Mouse (Mus musculus): ENCODE measurements around the gene Hcrt. TPM values are rescaled to one million over a fixed set of nuclear protein-coding genes. Genes with fewer than 3 reads are reported as not detected.
A peak's percentile ranks its signal among the peaks of the same experiment; 100 is the strongest.

Hcrt gene
- polyA plus RNA-seq (2012; rRNA removed) = 0.22 TPM in 1 of 2 replicates, not detected in the other

- H3K4me1 ChIP-seq (ENCODE audit: control insufficient read depth, insufficient read depth, low read length) = no peaks in the 10 kb centered on the region
- no peak within 1 kb of the TSS for H3K27ac ChIP-seq (ENCODE audit: insufficient read depth, low read length)
- DNase-seq = no peak
- no peak for TF ChIP-seq CTCF (IDR thresholded peaks at IDR 0.05; ENCODE audit: borderline replicate concordance, insufficient read depth, low read depth, low read length)
- TF ChIP-seq POLR2A (IDR thresholded peaks at IDR 0.05; ENCODE audit: borderline replicate concordance, insufficient read depth, low read length) = no peak
- H3K27me3 ChIP-seq (ENCODE audit: control insufficient read depth, insufficient read depth, low read length) = no peaks in the 10 kb centered on the region
- peak within 1 kb of the TSS; percentile 56 for H3K4me3 ChIP-seq (replicated peaks; ENCODE audit: insufficient read depth, low read depth, low read length)
- 93% methylated on average over 7 of the region's 7 CpGs for WGBS
Observed at GRCm38 (mm10) chr11:100762831-100763230, at the start of gene Hcrt. Hcrt (minus strand) TSS chr11:100762931.

GRCm38 (mm10) chr11:100811132-100811531 lies 48.4 kb upstream of the Hcrt start:
- Histone ChIP-seq H3K4me3 (replicated peaks; ENCODE audit: insufficient read depth, low read depth, low read length) (no peak overlapping the region), H3K27ac (ENCODE audit: insufficient read depth, low read length) (no peak overlapping the region), H3K4me1 (ENCODE audit: control insufficient read depth, insufficient read depth, low read length) (no peaks in the 10 kb centered on the region; the same call in 1 of the 2 replicates)

GRCm38 (mm10) chr11:100810516-100810915 lies 47.8 kb upstream of the Hcrt start:
- no peak for TF ChIP-seq POLR2A (IDR thresholded peaks at IDR 0.05; ENCODE audit: borderline replicate concordance, insufficient read depth, low read length)
- no peak for TF ChIP-seq CTCF (IDR thresholded peaks at IDR 0.05; ENCODE audit: borderline replicate concordance, insufficient read depth, low read depth, low read length)
- no peaks in the 10 kb centered on the region for H3K27me3 ChIP-seq (ENCODE audit: control insufficient read depth, insufficient read depth, low read length)
- H3K4me1 ChIP-seq (ENCODE audit: control insufficient read depth, insufficient read depth, low read length) = no peaks in the 10 kb centered on the region
- no peak overlapping the region for H3K4me3 ChIP-seq (replicated peaks; ENCODE audit: insufficient read depth, low read depth, low read length)
- no peak for DNase-seq
- no peak overlapping the region for H3K27ac ChIP-seq (ENCODE audit: insufficient read depth, low read length)
- WGBS = 87% methylated on average over 9 of the region's 9 CpGs

More at GRCm38 (mm10) chr11:100811132-100811531, 48.4 kb upstream of the Hcrt start:
- H3K27me3 ChIP-seq (ENCODE audit: control insufficient read depth, insufficient read depth, low read length) = no peaks in the 10 kb centered on the region
- 94% methylated on average over 2 of the region's 2 CpGs for WGBS
- TF ChIP-seq POLR2A (IDR thresholded peaks at IDR 0.05; ENCODE audit: borderline replicate concordance, insufficient read depth, low read length) (no peak), CTCF (IDR thresholded peaks at IDR 0.05; ENCODE audit: borderline replicate concordance, insufficient read depth, low read depth, low read length) (0 out of 2 replicates have a peak, but pooled peaks have one; percentile 19)
- no peak for DNase-seq

GRCm38 (mm10) chr11:100806380-100807305 lies 43.9 kb upstream of the Hcrt start:
- no peak overlapping the region for H3K4me3 ChIP-seq (replicated peaks; ENCODE audit: insufficient read depth, low read depth, low read length)
- H3K27ac ChIP-seq (ENCODE audit: insufficient read depth, low read length) = no peak overlapping the region
- no peaks in the 10 kb centered on the region for H3K4me1 ChIP-seq (ENCODE audit: control insufficient read depth, insufficient read depth, low read length)
- WGBS = 66% methylated on average over 20 of the region's 20 CpGs
- no peak for TF ChIP-seq POLR2A (IDR thresholded peaks at IDR 0.05; ENCODE audit: borderline replicate concordance, insufficient read depth, low read length)
- TF ChIP-seq CTCF (IDR thresholded peaks at IDR 0.05; ENCODE audit: borderline replicate concordance, insufficient read depth, low read depth, low read length) = no peak
- no peak for DNase-seq
- no peaks in the 10 kb centered on the region for H3K27me3 ChIP-seq (ENCODE audit: control insufficient read depth, insufficient read depth, low read length)

- Histone ChIP-seq H3K27me3 (ENCODE audit: control insufficient read depth, insufficient read depth, low read length) (no peaks in the 10 kb centered on the region), H3K27ac (ENCODE audit: insufficient read depth, low read length) (no peak overlapping the region), H3K4me3 (replicated peaks; ENCODE audit: insufficient read depth, low read depth, low read length) (no peak overlapping the region), H3K4me1 (ENCODE audit: control insufficient read depth, insufficient read depth, low read length) (no peaks in the 10 kb centered on the region)
- 50% methylated on average over 7 of the region's 7 CpGs for WGBS
- DNase-seq = no peak
- TF ChIP-seq POLR2A (IDR thresholded peaks at IDR 0.05; ENCODE audit: borderline replicate concordance, insufficient read depth, low read length) = no peak
- TF ChIP-seq CTCF (IDR thresholded peaks at IDR 0.05; ENCODE audit: borderline replicate concordance, insufficient read depth, low read depth, low read length) = no peak
Observed at GRCm38 (mm10) chr11:100805535-100805934, 42.8 kb upstream of the Hcrt start.

- no peak overlapping the region for H3K27ac ChIP-seq (ENCODE audit: insufficient read depth, low read length)
- TF ChIP-seq POLR2A (IDR thresholded peaks at IDR 0.05; ENCODE audit: borderline replicate concordance, insufficient read depth, low read length) (no peak), CTCF (IDR thresholded peaks at IDR 0.05; ENCODE audit: borderline replicate concordance, insufficient read depth, low read depth, low read length) (no peak)
- H3K4me1 ChIP-seq (ENCODE audit: control insufficient read depth, insufficient read depth, low read length) = no peaks in the 10 kb centered on the region
- 97% methylated on average over 10 of the region's 10 CpGs for WGBS
- no peak for DNase-seq
- no peak overlapping the region for H3K4me3 ChIP-seq (replicated peaks; ENCODE audit: insufficient read depth, low read depth, low read length)
- no peaks in the 10 kb centered on the region for H3K27me3 ChIP-seq (ENCODE audit: control insufficient read depth, insufficient read depth, low read length)
Observed at GRCm38 (mm10) chr11:100804409-100804808, 41.7 kb upstream of the Hcrt start.

- Histone ChIP-seq H3K4me3 (replicated peaks; ENCODE audit: insufficient read depth, low read depth, low read length) (no peak overlapping the region), H3K27me3 (ENCODE audit: control insufficient read depth, insufficient read depth, low read length) (no peaks in the 10 kb centered on the region), H3K4me1 (ENCODE audit: control insufficient read depth, insufficient read depth, low read length) (no peaks in the 10 kb centered on the region), H3K27ac (ENCODE audit: insufficient read depth, low read length) (no peak overlapping the region)
- WGBS = 52% methylated on average over 5 of the region's 5 CpGs
- DNase-seq = no peak
- no peak for TF ChIP-seq POLR2A (IDR thresholded peaks at IDR 0.05; ENCODE audit: borderline replicate concordance, insufficient read depth, low read length)
Observed at GRCm38 (mm10) chr11:100799426-100799825, 36.7 kb upstream of the Hcrt start.

GRCm38 (mm10) chr11:100796585-100796984 lies 33.9 kb upstream of the Hcrt start:
- DNase-seq = no peak
- 82% methylated on average over 8 of the region's 8 CpGs for WGBS
- no peaks in the 10 kb centered on the region for H3K27me3 ChIP-seq (ENCODE audit: control insufficient read depth, insufficient read depth, low read length)
- TF ChIP-seq CTCF (IDR thresholded peaks at IDR 0.05; ENCODE audit: borderline replicate concordance, insufficient read depth, low read depth, low read length) = no peak
- no peak for TF ChIP-seq POLR2A (IDR thresholded peaks at IDR 0.05; ENCODE audit: borderline replicate concordance, insufficient read depth, low read length)
- no peak overlapping the region for H3K27ac ChIP-seq (ENCODE audit: insufficient read depth, low read length)
- H3K4me3 ChIP-seq (replicated peaks; ENCODE audit: insufficient read depth, low read depth, low read length) = no peak overlapping the region
- 0 out of 2 replicates have a peak, but pooled peaks cover 2% of the 10 kb centered on the region for H3K4me1 ChIP-seq (ENCODE audit: control insufficient read depth, insufficient read depth, low read length)
